Mouse (Mus musculus) embryonic stem cell, embryonic (primary cell): ENCODE measurements around the gene Gm11555.
"Not testable (repeated sequence)": the region's sequence is repeated elsewhere in the genome, so short reads cannot be mapped to it uniquely, and the experiment has no call there.

ENCODE experiments used
- CTCF ChIA-PET, 4 experiments: fragments of 300-600 bp in 2 of 4; fragments of 350-600 bp in 2 of 4; sonication (Branson Sonifier 250); formaldehyde crosslinking; loops; one replicate each; lab custom pipeline; 2022; ENCODE audit warnings: inconsistent platforms in 2 of 4; lab: Charles Lee
- POLR2A ChIA-PET, 4 experiments: fragments of 300-600 bp in 2 of 4; fragments of 350-600 bp in 2 of 4; sonication (Branson Sonifier 250); formaldehyde crosslinking; loops; one replicate each; lab custom pipeline; 2022; ENCODE audit warnings: antibody characterized with exemption in 4 of 4, inconsistent platforms in 1 of 4; lab: Charles Lee

Gene Gm11555

DNA sequence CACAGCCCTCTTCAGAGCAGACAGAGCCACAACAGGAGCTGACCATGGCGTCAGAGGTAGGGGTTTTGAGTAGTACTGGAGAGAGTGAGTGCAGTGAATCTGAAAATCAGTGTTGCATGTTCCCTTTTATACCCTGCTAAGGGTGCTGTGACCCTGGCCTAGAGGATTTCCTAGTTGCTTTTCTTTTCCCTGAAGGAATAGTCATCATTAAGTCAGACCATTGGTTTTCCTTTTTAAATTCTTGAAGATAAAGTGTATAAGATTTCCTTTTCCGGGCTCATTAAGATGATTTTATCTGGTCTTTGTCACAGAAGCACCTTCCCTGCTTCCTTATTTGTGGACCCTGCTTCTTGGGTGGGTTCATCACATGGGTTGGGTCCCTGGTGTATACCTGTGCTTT lies at the start of gene Gm11555:
Gene Gm11555, minus strand, starts transcription at position 101 of the 400 bp plus-strand sequence.
- POLR2A ChIA-PET: no interaction called here
- CTCF ChIA-PET: interaction anchor here in 1 of 4 experiments (0.5 kb wide), 1 partner anchor 9 kb away, joined by 3 read pairs; no protein-coding TSS in a partner anchor

DNA sequence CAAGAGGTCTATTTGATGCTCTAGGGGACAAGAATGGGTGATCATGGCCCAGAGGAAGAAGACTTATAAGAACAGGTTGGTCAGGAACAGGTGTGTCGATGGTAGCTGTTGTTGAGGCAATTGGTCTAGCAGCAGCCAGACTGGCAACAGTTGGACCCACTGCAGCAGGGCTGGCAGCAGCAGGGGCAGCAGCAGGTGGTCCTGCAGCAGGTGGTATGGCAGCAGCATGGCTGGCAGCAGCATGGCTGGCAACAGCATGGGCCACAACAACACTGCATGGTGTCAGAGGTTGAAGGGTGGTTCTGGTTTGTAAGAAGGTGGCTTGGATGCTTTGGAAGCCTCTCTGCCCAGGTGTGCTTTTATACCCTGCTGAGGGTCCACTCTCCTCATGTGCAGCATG lies 40.4 kb upstream of the Gm11555 start, which contains the start of gene Gm14190:
Gene Gm14190, minus strand, starts transcription at position 278 of the 400 bp plus-strand sequence.
- CTCF ChIA-PET: no interaction called here
- POLR2A ChIA-PET: no interaction called here

DNA sequence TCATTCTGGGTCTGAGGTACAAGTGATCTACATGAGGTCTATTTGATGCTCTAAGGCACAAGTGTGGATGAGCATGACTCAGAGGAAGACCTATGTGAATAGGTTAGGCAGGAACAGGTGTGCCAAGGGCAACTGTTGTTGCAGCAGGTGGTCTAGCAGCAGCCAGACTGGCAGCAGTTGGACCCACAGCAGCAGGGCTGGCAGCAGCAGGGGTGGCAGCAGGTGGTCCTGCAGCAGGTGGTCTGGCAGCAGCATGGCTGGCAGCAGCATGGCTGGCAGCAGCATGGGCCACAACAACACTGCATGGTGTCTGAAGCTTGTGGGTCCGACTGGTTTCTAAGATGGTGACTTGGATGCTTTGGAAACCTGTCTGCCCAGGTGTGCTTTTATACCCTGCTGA lies 35.2 kb upstream of the Gm11555 start:
- POLR2A ChIA-PET, CTCF ChIA-PET: not testable (repeated sequence)

DNA sequence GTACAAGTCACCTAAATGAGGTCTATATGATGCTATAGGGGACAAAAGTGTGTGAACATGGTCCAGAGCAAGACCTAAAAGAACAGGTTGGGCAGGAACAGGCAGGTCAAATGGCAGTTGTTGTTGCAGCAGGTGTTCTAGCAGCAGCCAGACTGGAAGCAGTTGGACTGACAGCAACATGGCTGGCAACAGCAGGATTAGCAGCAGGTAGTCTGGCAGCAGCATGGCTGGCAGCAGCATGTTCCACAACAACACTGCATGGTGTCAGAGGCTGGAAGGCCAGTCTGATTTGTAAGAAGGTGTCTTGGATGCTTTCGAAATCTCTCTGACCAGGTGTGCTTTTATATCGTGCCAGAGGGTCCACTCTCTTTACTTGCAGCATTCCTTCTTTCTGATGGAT lies 33.4 kb upstream of the Gm11555 start:
- POLR2A ChIA-PET: no interaction called here
- CTCF ChIA-PET: no interaction called here

DNA sequence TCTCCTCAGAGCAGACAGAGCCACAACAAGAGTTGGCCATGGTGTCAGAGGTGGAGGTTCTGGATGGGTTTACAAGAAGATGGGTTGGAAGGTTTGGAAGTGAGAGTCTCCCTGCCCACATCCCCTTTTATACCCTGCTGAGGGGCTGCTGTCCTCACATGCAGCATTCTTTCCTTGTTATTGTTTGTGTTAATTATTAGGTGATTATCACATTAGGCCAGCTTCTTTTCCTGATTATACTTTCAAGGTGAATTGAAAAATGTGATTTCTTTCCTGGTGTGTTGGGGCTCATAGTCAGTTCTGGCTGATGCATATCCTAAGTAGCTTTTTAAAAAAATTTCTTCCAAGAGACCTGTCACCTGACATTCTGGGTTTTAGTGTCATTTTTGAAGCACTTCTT lies 15.8 kb upstream of the Gm11555 start, which contains the start of gene Krtap4-6:
Gene Krtap4-6, minus strand, starts transcription at position 101 of the 400 bp plus-strand sequence.
- ChIA-PET POLR2A (no interaction called here), CTCF (interaction anchor here in 1 of 4 experiments (0.6 kb wide), 1 partner anchor 837 kb away, joined by 3 read pairs; no protein-coding TSS in a partner anchor)

DNA sequence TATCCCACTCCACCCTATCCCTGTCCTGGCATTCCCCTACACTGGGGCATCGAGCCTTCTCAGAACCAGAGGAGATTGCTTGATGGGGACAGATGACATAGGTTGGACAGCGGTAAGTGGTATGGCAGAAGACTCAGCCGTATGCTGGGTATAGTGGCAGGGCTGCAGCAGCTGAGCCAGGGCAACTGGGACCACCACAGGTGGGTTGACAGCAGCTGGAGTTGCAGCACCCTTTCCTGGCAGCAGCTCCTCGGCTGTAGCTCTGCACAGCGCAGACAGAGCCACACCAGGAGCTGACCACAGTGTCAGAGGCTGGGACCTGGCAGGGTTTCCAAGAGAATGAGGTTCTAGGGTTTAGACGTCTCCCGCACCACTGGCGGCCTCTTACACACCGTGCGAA lies 12.8 kb upstream of the Gm11555 start:
- ChIA-PET POLR2A (no interaction called here), CTCF (no interaction called here)

DNA sequence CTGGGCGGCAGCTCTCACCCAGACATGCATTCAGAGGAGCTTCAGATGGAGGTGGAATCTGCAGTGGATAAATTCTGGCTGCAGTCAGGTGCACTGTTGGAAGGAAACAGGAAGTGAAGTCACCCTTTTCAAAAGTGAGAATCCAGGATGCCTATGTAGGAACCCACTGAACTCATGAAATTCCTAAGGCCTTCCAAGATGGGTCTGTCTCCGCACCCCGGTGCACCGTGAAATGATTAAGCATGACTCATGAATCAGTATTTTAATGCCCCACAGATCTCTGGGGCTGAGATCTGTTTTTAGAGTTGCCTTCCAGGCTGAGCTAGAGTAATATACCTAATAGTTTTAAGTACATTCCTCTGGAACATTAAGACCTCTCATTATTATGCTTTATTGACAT lies 9.2 kb upstream of the Gm11555 start:
- POLR2A ChIA-PET: interaction anchor here in 1 of 4 experiments (0.5 kb wide), 1 partner anchor 352 kb away, joined by 3 read pairs; no protein-coding TSS in a partner anchor
- CTCF ChIA-PET: interaction anchor here in 1 of 4 experiments (1.2 kb wide), 1 partner anchor 623 kb away, joined by 3 read pairs; no protein-coding TSS in a partner anchor

DNA sequence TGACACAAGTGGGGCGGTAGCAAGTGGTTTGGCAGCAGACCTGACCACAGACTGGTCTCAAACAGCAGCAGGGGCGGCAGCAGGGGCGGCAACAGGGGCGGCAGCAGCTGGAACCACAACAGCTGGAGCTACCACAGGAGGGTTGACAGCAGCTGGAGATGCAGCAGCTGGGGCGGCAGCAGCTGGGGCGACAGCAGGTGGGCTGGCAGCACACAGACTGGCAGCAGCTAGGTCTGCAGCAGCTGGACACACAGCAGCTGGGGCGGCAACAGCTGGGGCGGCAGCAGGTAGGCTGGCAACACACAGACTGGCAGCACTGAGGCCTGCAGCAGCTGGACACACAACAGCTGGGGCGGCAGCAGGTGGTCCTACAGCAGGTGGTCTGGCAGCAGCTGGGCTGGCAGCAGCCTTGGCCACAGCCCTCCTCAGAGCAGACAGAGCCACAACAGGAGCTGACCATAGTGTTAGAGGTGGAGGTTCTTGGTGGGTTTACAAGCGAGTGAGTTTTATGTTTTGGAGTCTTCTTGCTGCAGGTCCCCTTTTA lies 8.5 kb upstream of the Gm11555 start, which contains the start of gene Gm11563:
Gene Gm11563, minus strand, starts transcription at position 494 of the 544 bp plus-strand sequence.
- CTCF ChIA-PET: interaction anchor here in 1 of 4 experiments (1.2 kb wide), 1 partner anchor 623 kb away, joined by 3 read pairs; no protein-coding TSS in a partner anchor
- POLR2A ChIA-PET: interaction anchor here in 1 of 4 experiments (0.5 kb wide), 1 partner anchor 351 kb away, joined by 3 read pairs; no protein-coding TSS in a partner anchor

DNA sequence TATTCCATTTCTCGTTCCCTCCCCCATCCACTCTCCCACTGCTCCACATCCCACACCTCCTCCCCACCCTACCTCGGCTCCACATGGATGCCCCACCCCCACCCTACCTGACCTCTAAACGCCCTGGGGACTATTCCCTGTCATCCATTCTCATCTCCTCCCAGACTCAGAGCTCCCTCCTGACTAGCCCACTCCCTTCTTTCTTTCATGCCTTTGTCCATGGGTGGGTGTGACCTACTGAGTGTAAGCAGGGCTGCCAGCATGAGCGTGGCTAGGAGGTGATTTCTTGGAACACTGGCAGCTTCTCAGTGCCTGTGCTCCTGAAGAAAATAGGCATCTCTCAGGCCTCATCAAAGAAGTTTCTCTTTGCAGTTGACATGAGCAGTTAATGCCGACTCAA lies 7.0 kb upstream of the Gm11555 start:
- ChIA-PET POLR2A (interaction anchor here in 1 of 4 experiments (0.6 kb wide), 1 partner anchor 719 kb away, joined by 3 read pairs; no protein-coding TSS in a partner anchor), CTCF (interaction anchor here in 3 of 4 experiments (0.6 to 1.0 kb wide), 3 partner anchors 83 to 624 kb away, joined by 3 read pairs; no protein-coding TSS in a partner anchor)

DNA sequence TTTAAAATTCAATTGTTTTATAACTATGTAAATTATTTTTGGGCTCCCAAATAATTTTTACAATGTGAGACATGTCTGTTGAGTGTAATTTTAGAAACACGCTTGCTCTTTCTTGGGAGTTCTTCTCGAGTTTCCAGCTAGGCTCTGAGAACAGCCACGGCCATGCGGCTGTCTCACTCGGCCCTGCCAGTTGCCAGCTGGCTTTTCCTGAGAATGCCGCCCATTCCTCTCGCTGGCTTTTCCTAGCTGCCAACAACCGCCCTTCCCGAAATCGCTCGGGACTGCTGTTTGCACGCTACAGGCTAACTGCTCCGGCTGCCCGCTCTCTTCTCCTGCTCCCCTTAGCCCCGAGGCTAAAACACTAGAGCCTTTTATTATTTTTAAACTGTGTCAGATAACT lies 3.6 kb downstream of the Gm11555 start:
- POLR2A ChIA-PET: no interaction called here
- CTCF ChIA-PET: interaction anchor here in 1 of 4 experiments (0.7 kb wide), 1 partner anchor 336 kb away, joined by 3 read pairs; no protein-coding TSS in a partner anchor

DNA sequence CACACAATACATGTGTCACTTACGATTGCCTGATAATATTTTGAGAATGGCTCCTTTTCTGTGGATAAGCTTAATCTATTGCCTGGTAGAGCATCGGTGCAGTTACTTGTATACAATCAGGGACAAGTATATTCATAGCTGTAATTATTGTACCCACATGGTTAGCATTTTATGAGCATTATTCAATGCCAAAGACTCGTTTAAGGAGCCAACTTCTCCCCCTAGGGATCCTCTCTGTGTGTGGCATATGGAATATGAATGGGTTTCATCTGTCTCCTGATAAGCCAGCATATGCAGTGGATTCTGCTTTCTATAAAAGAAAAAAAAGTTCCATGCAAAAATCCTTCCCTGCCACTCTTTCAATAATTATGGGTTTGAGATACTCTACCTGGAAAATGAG lies 5.7 kb downstream of the Gm11555 start:
- CTCF ChIA-PET: no interaction called here
- POLR2A ChIA-PET: no interaction called here

DNA sequence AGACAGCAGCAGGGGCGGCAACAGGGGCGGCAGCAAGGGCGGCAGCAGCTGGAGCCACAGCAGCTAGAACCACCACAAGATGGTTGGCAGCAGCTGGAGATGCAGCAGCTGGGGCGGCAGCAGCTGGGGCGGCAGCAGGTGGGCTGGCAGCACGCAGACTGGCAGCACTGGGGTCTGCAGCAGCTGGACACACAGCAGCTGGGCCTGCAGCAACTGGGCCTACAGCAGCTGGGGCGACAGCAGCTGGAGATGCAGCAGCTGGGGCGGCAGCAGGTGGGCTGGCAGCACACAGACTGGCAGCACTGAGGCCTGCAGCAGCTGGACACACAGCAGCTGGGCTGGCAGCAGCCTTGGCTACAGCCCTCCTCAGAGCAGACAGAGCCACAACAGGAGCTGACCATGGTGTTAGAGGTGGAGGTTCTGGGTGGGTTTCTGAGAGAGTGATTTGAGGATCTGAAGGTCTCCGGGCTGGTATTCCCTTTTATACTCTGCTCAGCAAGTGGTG lies 6.3 kb downstream of the Gm11555 start, which contains the start of gene Krtap4-7:
Gene Krtap4-7, minus strand, starts transcription at position 455 of the 505 bp plus-strand sequence.
- CTCF ChIA-PET: not testable (repeated sequence)
- POLR2A ChIA-PET: interaction anchor here in 1 of 4 experiments (0.6 kb wide), 1 partner anchor 14 kb away, joined by 3 read pairs; no protein-coding TSS in a partner anchor

DNA sequence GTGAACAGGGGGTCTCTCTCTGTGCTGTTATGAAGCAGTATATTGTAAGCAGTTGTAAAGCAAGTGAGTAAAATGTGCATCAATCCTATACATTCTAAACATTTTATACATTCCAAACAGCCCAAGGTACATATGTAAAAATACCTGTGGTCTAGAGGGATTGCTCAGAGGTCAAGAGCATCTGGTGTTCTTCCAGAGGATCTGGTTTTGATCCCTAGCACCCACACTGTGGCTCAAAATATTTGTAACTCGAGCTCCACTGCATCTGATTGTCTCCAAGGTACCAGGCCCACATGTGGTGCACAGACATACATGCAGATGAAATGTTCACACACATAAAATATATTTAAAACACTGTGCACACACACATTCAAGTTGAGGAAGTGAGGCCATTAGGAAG lies 9.1 kb downstream of the Gm11555 start:
- ChIA-PET POLR2A (no interaction called here), CTCF (no interaction called here)

DNA sequence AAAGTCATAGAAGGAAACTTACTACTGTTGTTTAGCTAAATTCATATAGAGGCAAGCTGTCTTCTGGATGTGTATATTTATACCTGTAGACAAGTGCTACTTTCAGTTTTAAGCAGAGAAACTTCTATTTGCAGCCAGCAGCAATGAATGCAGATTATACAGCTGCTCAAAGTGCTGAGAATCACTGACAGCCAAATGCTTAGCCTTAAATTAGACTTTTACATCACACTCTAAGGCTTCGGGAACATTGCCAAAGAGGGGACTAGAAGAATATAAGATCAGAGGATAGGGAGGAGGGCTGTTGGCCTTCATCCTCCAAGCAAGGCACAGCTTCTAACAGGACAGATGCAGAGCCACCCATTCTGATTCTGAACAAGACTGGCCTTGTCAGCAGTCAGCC lies 12.9 kb downstream of the Gm11555 start:
- CTCF ChIA-PET: no interaction called here
- POLR2A ChIA-PET: no interaction called here

DNA sequence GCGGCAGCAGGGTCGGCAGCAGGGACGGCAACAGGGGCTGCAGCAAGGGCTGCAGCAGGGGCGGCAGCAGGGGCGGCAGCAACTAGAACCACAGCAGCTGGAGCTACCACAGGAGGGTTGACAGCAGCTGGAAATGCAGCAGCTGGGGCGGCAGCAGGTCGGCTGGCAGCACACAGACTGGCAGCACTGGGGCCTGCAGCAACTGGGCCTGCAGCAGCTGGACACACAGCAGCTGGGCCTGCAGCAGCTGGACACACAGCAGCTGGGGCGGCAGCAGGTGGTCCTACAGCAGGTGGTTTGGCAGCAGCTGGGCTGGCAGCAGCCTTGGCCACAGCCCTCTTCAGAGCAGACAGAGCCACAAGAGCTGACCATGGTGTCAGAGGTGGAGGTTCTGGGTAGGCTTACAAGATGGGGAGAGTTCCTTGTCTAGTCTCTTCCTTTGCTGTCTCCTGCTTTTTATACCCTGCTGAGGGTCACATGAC lies 15.3 kb downstream of the Gm11555 start, which contains the start of gene Krtap4-2:
Gene Krtap4-2, minus strand, starts transcription at position 432 of the 482 bp plus-strand sequence.
- POLR2A ChIA-PET: no interaction called here
- CTCF ChIA-PET: no interaction called here

DNA sequence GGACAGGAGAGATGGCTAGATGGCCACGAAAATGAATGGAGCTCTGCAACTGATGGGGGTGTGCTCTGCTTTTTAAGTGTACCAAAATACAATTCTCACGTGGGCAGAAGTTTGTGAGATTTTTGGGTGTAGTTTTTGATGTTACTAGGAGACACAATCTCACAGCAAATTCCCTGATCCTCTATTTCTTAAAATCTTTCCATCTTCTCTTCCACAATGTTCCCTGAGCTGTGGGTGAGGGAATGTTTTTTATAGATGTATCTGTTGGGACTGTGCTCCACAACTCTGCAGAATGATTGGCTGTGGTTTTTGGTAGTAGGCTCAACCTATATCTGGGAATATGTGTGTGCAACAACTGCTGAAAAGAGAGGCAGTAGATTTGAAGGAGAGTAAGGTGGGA lies 16.7 kb downstream of the Gm11555 start:
- CTCF ChIA-PET: no interaction called here
- POLR2A ChIA-PET: interaction anchor here in 1 of 4 experiments (0.6 kb wide), 1 partner anchor 40 kb away, joined by 14 read pairs; no protein-coding TSS in a partner anchor

DNA sequence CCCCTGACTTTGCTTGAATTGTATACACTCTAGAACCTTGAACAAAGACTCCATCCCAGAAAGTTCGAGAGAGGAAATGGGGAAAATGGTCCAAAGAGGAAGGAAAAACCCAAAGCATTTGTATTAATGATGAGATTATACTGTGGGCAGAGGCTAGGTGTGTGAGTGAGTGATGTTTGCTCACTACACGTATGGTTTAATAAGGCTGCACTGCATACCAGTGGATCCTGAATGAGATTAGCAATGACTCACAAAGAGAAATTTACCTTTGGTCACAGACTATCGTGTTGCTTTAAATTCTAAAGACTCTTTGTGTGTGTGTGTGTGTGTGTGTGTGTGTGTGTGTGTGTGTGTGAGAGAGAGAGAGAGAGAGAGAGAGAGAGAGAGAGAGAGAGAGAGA lies 19.1 kb downstream of the Gm11555 start:
- CTCF ChIA-PET: no interaction called here
- POLR2A ChIA-PET: no interaction called here

DNA sequence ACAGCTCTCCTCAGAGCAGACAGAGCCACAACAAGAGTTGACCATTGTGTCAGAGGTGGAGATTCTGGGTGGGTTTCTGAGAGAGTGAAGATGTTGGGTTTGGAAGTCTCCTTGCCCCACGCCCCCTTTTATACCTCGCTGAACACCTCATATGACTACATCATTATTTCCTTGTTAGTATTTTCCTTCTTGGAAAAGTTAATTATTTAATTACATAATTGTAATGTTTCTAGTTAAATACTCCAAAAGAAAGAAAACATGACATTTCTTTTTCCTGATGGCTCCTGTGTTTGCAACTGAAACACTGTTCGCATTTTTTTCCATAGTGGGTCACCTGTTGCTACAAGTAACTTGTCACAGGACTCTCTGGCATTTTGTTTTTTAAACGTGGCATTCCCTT lies 21.9 kb downstream of the Gm11555 start, which contains the start of gene Krtap4-1:
Gene Krtap4-1, minus strand, starts transcription at position 101 of the 400 bp plus-strand sequence.
- ChIA-PET CTCF (no interaction called here), POLR2A (no interaction called here)

DNA sequence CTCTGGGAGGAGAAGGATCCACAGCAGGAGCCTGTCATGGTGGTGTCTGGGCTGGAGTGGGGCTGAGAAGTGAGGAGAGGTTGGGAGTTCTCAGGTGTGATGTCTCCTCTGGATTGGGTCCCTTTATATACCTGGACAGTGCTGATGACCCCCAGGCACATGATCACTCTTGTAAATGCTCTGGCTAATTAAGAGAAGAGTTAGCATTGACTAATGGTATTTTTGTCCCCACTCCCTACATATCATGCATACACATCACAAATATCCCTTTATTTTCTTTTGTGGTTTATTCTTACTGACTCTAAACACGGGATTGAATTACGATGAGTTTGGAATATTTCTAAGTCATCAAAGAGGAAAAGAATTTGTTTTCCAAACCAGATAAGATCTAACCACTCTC lies 29.7 kb downstream of the Gm11555 start, which contains the start of gene Gm11562:
Gene Gm11562, minus strand, starts transcription at position 101 of the 400 bp plus-strand sequence.
- ChIA-PET CTCF (no interaction called here), POLR2A (no interaction called here)
